Mouse (Mus musculus): Measurements from ENCODE around the gene Fam118b. TPM values are rescaled to one million over a fixed set of nuclear protein-coding genes. Genes with fewer than 3 reads are reported as not detected.

Fam118b gene
- polyA plus RNA-seq, 1 experiment from 2014 or later, result 35.5 TPM

GRCm38 (mm10) chr9:35239734-35240133 lies 27.9 kb downstream of the Fam118b start:
- ATAC-seq (ENCODE audit: low read depth), result no peak
- Histone ChIP-seq H3K36me3 (ENCODE audit: control insufficient read depth, insufficient read depth, low read length) (no peaks in the 10 kb centered on the region), H3K27me3 (ENCODE audit: control insufficient read depth, insufficient read depth, low read depth, low read length) (no peaks in the 10 kb centered on the region), H3K4me1 (replicated peaks; ENCODE audit: control insufficient read depth, insufficient read depth, low read length) (0 out of 2 replicates have a peak, but pooled peaks cover 4% of the 10 kb centered on the region), H3K9ac (ENCODE audit: low read length) (no peak overlapping the region), H3K27ac (ENCODE audit: low read length) (no peak overlapping the region), H3K4me3 (ENCODE audit: low read length) (no peak overlapping the region), H3K9me3 (ENCODE audit: control insufficient read depth, low read length) (no peaks in the 10 kb centered on the region), H3K4me2 (ENCODE audit: low read depth, low read length) (no peak overlapping the region)
- WGBS, result 60% methylated on average over 1 of the region's 1 CpGs

- Histone ChIP-seq H3K27ac (ENCODE audit: low read length) (no peak overlapping the region), H3K4me2 (ENCODE audit: low read depth, low read length) (no peak overlapping the region), H3K36me3 (ENCODE audit: control insufficient read depth, insufficient read depth, low read length) (no peaks in the 10 kb centered on the region; the same call in 1 of the 2 replicates), H3K4me3 (ENCODE audit: low read length) (no peak overlapping the region), H3K9me3 (ENCODE audit: control insufficient read depth, low read length) (no peaks in the 10 kb centered on the region), H3K9ac (ENCODE audit: low read length) (no peak overlapping the region), H3K27me3 (ENCODE audit: control insufficient read depth, insufficient read depth, low read depth, low read length) (no peaks in the 10 kb centered on the region), H3K4me1 (replicated peaks; ENCODE audit: control insufficient read depth, insufficient read depth, low read length) (0 out of 2 replicates have a peak, but pooled peaks cover 4% of the 10 kb centered on the region)
- ATAC-seq (ENCODE audit: low read depth), result peak; percentile 56; the same call in 1 of the 2 replicates
- WGBS, result 35% methylated on average over 6 of the region's 6 CpGs
Measured at GRCm38 (mm10) chr9:35238915-35239571, 28.6 kb downstream of the Fam118b start.

GRCm38 (mm10) chr9:35238371-35238770 lies 29.2 kb downstream of the Fam118b start:
- H3K4me2 ChIP-seq (ENCODE audit: low read depth, low read length), result no peak overlapping the region
- H3K27ac ChIP-seq (ENCODE audit: low read length), result no peak overlapping the region
- H3K9ac ChIP-seq (ENCODE audit: low read length), result no peak overlapping the region
- 0 out of 2 replicates have a peak, but pooled peaks cover 4% of the 10 kb centered on the region for H3K4me1 ChIP-seq (replicated peaks; ENCODE audit: control insufficient read depth, insufficient read depth, low read length)
- no peak for ATAC-seq (ENCODE audit: low read depth)
- H3K9me3 ChIP-seq (ENCODE audit: control insufficient read depth, low read length), result no peaks in the 10 kb centered on the region
- peaks cover 2% of the 10 kb centered on the region; the same call in 1 of the 2 replicates for H3K36me3 ChIP-seq (ENCODE audit: control insufficient read depth, insufficient read depth, low read length)
- no peaks in the 10 kb centered on the region for H3K27me3 ChIP-seq (ENCODE audit: control insufficient read depth, insufficient read depth, low read depth, low read length)
- WGBS, result 71% methylated on average over 1 of the region's 1 CpGs
- no peak overlapping the region for H3K4me3 ChIP-seq (ENCODE audit: low read length)

GRCm38 (mm10) chr9:35235996-35236395 lies 31.6 kb downstream of the Fam118b start:
- WGBS, result 64% methylated on average over 3 of the region's 3 CpGs
- no peak overlapping the region for H3K27ac ChIP-seq (ENCODE audit: low read length)
- H3K4me2 ChIP-seq (ENCODE audit: low read depth, low read length), result no peak overlapping the region
- no peak overlapping the region for H3K4me3 ChIP-seq (ENCODE audit: low read length)
- peaks cover 2% of the 10 kb centered on the region; the same call in 1 of the 2 replicates for H3K36me3 ChIP-seq (ENCODE audit: control insufficient read depth, insufficient read depth, low read length)
- ATAC-seq (ENCODE audit: low read depth), result no peak
- H3K4me1 ChIP-seq (replicated peaks; ENCODE audit: control insufficient read depth, insufficient read depth, low read length), result 0 out of 2 replicates have a peak, but pooled peaks cover 4% of the 10 kb centered on the region
- H3K9me3 ChIP-seq (ENCODE audit: control insufficient read depth, low read length), result no peaks in the 10 kb centered on the region
- H3K27me3 ChIP-seq (ENCODE audit: control insufficient read depth, insufficient read depth, low read depth, low read length), result no peaks in the 10 kb centered on the region
- no peak overlapping the region for H3K9ac ChIP-seq (ENCODE audit: low read length)

- H3K27me3 ChIP-seq (ENCODE audit: control insufficient read depth, insufficient read depth, low read depth, low read length), result no peaks in the 10 kb centered on the region
- no peak overlapping the region for H3K4me3 ChIP-seq (ENCODE audit: low read length)
- no peak overlapping the region for H3K27ac ChIP-seq (ENCODE audit: low read length)
- WGBS, result 77% methylated on average over 3 of the region's 3 CpGs
- no peaks in the 10 kb centered on the region for H3K9me3 ChIP-seq (ENCODE audit: control insufficient read depth, low read length)
- H3K4me1 ChIP-seq (replicated peaks; ENCODE audit: control insufficient read depth, insufficient read depth, low read length), result no peaks in the 10 kb centered on the region
- no peak overlapping the region for H3K9ac ChIP-seq (ENCODE audit: low read length)
- H3K36me3 ChIP-seq (ENCODE audit: control insufficient read depth, insufficient read depth, low read length), result peaks cover 4% of the 10 kb centered on the region
- no peak for ATAC-seq (ENCODE audit: low read depth)
- no peak overlapping the region for H3K4me2 ChIP-seq (ENCODE audit: low read depth, low read length)
Measured at GRCm38 (mm10) chr9:35228671-35229070, 38.9 kb downstream of the Fam118b start.

GRCm38 (mm10) chr9:35223466-35223865 lies 44.1 kb downstream of the Fam118b start:
- no peaks in the 10 kb centered on the region for H3K4me1 ChIP-seq (replicated peaks; ENCODE audit: control insufficient read depth, insufficient read depth, low read length)
- no peaks in the 10 kb centered on the region for H3K9me3 ChIP-seq (ENCODE audit: control insufficient read depth, low read length)
- H3K27me3 ChIP-seq (ENCODE audit: control insufficient read depth, insufficient read depth, low read depth, low read length), result no peaks in the 10 kb centered on the region
- no peak overlapping the region for H3K4me3 ChIP-seq (ENCODE audit: low read length)
- 93% methylated on average over 3 of the region's 3 CpGs for WGBS
- no peak overlapping the region for H3K9ac ChIP-seq (ENCODE audit: low read length)
- no peak overlapping the region for H3K4me2 ChIP-seq (ENCODE audit: low read depth, low read length)
- no peak overlapping the region for H3K27ac ChIP-seq (ENCODE audit: low read length)
- H3K36me3 ChIP-seq (ENCODE audit: control insufficient read depth, insufficient read depth, low read length), result peaks cover 8% of the 10 kb centered on the region
- no peak for ATAC-seq (ENCODE audit: low read depth)

GRCm38 (mm10) chr9:35217963-35218362 lies 49.6 kb downstream of the Fam118b start:
- no peak overlapping the region for H3K4me3 ChIP-seq (ENCODE audit: low read length)
- H3K36me3 ChIP-seq (ENCODE audit: control insufficient read depth, insufficient read depth, low read length), result peaks cover 45% of the 10 kb centered on the region
- H3K4me1 ChIP-seq (replicated peaks; ENCODE audit: control insufficient read depth, insufficient read depth, low read length), result no peaks in the 10 kb centered on the region
- no peak overlapping the region for H3K4me2 ChIP-seq (ENCODE audit: low read depth, low read length)
- no peaks in the 10 kb centered on the region for H3K27me3 ChIP-seq (ENCODE audit: control insufficient read depth, insufficient read depth, low read depth, low read length)
- no peak overlapping the region for H3K27ac ChIP-seq (ENCODE audit: low read length)
- no peak overlapping the region for H3K9ac ChIP-seq (ENCODE audit: low read length)
- WGBS, result 62% methylated on average over 1 of the region's 1 CpGs
- no peak for ATAC-seq (ENCODE audit: low read depth)
- no peaks in the 10 kb centered on the region for H3K9me3 ChIP-seq (ENCODE audit: control insufficient read depth, low read length)

GRCm38 (mm10) chr9:35211573-35212511 lies 55.8 kb downstream of the Fam118b start:
- no peaks in the 10 kb centered on the region for H3K9me3 ChIP-seq (ENCODE audit: control insufficient read depth, low read length)
- no peak for ATAC-seq (ENCODE audit: low read depth)
- peaks cover 35% of the 10 kb centered on the region for H3K36me3 ChIP-seq (ENCODE audit: control insufficient read depth, insufficient read depth, low read length)
- H3K4me3 ChIP-seq (ENCODE audit: low read length), result peak overlapping the region; percentile 96
- peaks cover 13% of the 10 kb centered on the region for H3K4me1 ChIP-seq (replicated peaks; ENCODE audit: control insufficient read depth, insufficient read depth, low read length)
- H3K27ac ChIP-seq (ENCODE audit: low read length), result peak overlapping the region; percentile 56
- WGBS, result 23% methylated on average over 26 of the region's 26 CpGs
- H3K27me3 ChIP-seq (ENCODE audit: control insufficient read depth, insufficient read depth, low read depth, low read length), result no peaks in the 10 kb centered on the region
- peak overlapping the region; percentile 73 for H3K4me2 ChIP-seq (ENCODE audit: low read depth, low read length)
- peak overlapping the region; percentile 95 for H3K9ac ChIP-seq (ENCODE audit: low read length)
